Mouse (Mus musculus): ENCODE data around the gene Bmper. TPM values are rescaled to one million over a fixed set of nuclear protein-coding genes. Genes with fewer than 3 reads are reported as not detected.
A peak's percentile ranks its signal among the peaks of the same experiment; 100 is the strongest.

Gene Bmper
- total RNA-seq, 4 experiments from 2014 or later, result 2.0 to 5.3 (median 3.0) TPM

- no peak for DNase-seq (ENCODE audit: low spot score in 2 of 2)
Observed at GRCm38 (mm10) chr9:23423748-23424147, 200.9 kb downstream of the Bmper start.

GRCm38 (mm10) chr9:23432631-23433030 lies 209.8 kb downstream of the Bmper start:
- no peak for DNase-seq (ENCODE audit: low spot score in 2 of 2)

GRCm38 (mm10) chr9:23433238-23433637 lies 210.4 kb downstream of the Bmper start:
- DNase-seq (ENCODE audit: low spot score in 2 of 2), result no peak

GRCm38 (mm10) chr9:23436751-23437150 lies 213.9 kb downstream of the Bmper start:
- DNase-seq (ENCODE audit: low spot score in 2 of 2), result peak; percentile 13 to 45

GRCm38 (mm10) chr9:23438662-23439061 lies 215.8 kb downstream of the Bmper start:
- DNase-seq (ENCODE audit: low spot score in 2 of 2), result no peak

GRCm38 (mm10) chr9:23442168-23442567 lies 219.3 kb downstream of the Bmper start:
- DNase-seq (ENCODE audit: low spot score in 2 of 2), result no peak

- no peak for DNase-seq (ENCODE audit: low spot score in 2 of 2)
Observed at GRCm38 (mm10) chr9:23444975-23445374, 222.1 kb downstream of the Bmper start.

GRCm38 (mm10) chr9:23447271-23447961 lies 224.5 kb downstream of the Bmper start:
- no peak for DNase-seq (ENCODE audit: low spot score in 2 of 2)

GRCm38 (mm10) chr9:23453309-23453708 lies 230.4 kb downstream of the Bmper start:
- no peak for DNase-seq (ENCODE audit: low spot score in 2 of 2)

GRCm38 (mm10) chr9:23457186-23457585 lies 234.3 kb downstream of the Bmper start:
- no peak for DNase-seq (ENCODE audit: low spot score in 2 of 2)

GRCm38 (mm10) chr9:23460721-23461120 lies 237.8 kb downstream of the Bmper start:
- DNase-seq (ENCODE audit: low spot score in 2 of 2), result no peak

- DNase-seq (ENCODE audit: low spot score in 2 of 2), result no peak
Observed at GRCm38 (mm10) chr9:23462949-23463608, 240.2 kb downstream of the Bmper start.

GRCm38 (mm10) chr9:23464981-23465630 lies 242.2 kb downstream of the Bmper start:
- DNase-seq (ENCODE audit: low spot score in 2 of 2), result peak in 1 of 2 experiments; percentile 22

- peak in 1 of 2 experiments; percentile 34 for DNase-seq (ENCODE audit: low spot score in 2 of 2)
Observed at GRCm38 (mm10) chr9:23469886-23470285, 247.0 kb downstream of the Bmper start.

- no peak for DNase-seq (ENCODE audit: low spot score in 2 of 2)
Observed at GRCm38 (mm10) chr9:23485851-23486250, 263.0 kb downstream of the Bmper start.

GRCm38 (mm10) chr9:23486725-23487378 lies 264.0 kb downstream of the Bmper start:
- DNase-seq (ENCODE audit: low spot score in 2 of 2), result no peak

GRCm38 (mm10) chr9:23488265-23488664 lies 265.4 kb downstream of the Bmper start:
- no peak for DNase-seq (ENCODE audit: low spot score in 2 of 2)

GRCm38 (mm10) chr9:23495400-23495799 lies 272.5 kb downstream of the Bmper start:
- DNase-seq (ENCODE audit: low spot score in 2 of 2), result no peak

- DNase-seq (ENCODE audit: low spot score in 2 of 2), result no peak
Observed at GRCm38 (mm10) chr9:23497626-23498025, 274.8 kb downstream of the Bmper start.

GRCm38 (mm10) chr9:23533870-23534269 lies 311.0 kb downstream of the Bmper start:
- DNase-seq (ENCODE audit: low spot score in 2 of 2), result no peak
